Mouse (Mus musculus): Measurements from ENCODE around the gene Mdga2.

Gene Mdga2

GRCm38 (mm10) chr12:67056621-67057020 lies 165.7 kb downstream of the Mdga2 start:
- DNase-seq (ENCODE audit: low spot score), result no peak

- no peak for DNase-seq (ENCODE audit: low spot score)
Observed at GRCm38 (mm10) chr12:67045099-67045750, 177.1 kb downstream of the Mdga2 start.

- DNase-seq (ENCODE audit: low spot score), result no peak
Observed at GRCm38 (mm10) chr12:67041865-67042264, 180.5 kb downstream of the Mdga2 start.

GRCm38 (mm10) chr12:67035509-67036261 lies 186.7 kb downstream of the Mdga2 start:
- DNase-seq (ENCODE audit: low spot score), result no peak

GRCm38 (mm10) chr12:67017192-67017591 lies 205.2 kb downstream of the Mdga2 start:
- DNase-seq (ENCODE audit: low spot score), result no peak

- no peak for DNase-seq (ENCODE audit: low spot score)
Observed at GRCm38 (mm10) chr12:67011368-67011767, 211.0 kb downstream of the Mdga2 start.

GRCm38 (mm10) chr12:67010318-67010717 lies 212.0 kb downstream of the Mdga2 start:
- no peak for DNase-seq (ENCODE audit: low spot score)

GRCm38 (mm10) chr12:67009191-67009590 lies 213.2 kb downstream of the Mdga2 start:
- DNase-seq (ENCODE audit: low spot score), result no peak

GRCm38 (mm10) chr12:66954129-66954528 lies 268.2 kb downstream of the Mdga2 start:
- no peak for DNase-seq (ENCODE audit: low spot score)

- DNase-seq (ENCODE audit: low spot score), result no peak
Observed at GRCm38 (mm10) chr12:66915741-66916140, 306.6 kb downstream of the Mdga2 start.

- no peak for DNase-seq (ENCODE audit: low spot score)
Observed at GRCm38 (mm10) chr12:66899366-66899765, 323.0 kb downstream of the Mdga2 start.

GRCm38 (mm10) chr12:66896790-66897189 lies 325.6 kb downstream of the Mdga2 start:
- no peak for DNase-seq (ENCODE audit: low spot score)

- no peak for DNase-seq (ENCODE audit: low spot score)
Observed at GRCm38 (mm10) chr12:66890296-66890695, 332.1 kb downstream of the Mdga2 start.

- no peak for DNase-seq (ENCODE audit: low spot score)
Observed at GRCm38 (mm10) chr12:66889276-66889675, 333.1 kb downstream of the Mdga2 start.

- DNase-seq (ENCODE audit: low spot score), result no peak
Observed at GRCm38 (mm10) chr12:66888636-66889035, 333.7 kb downstream of the Mdga2 start.

- DNase-seq (ENCODE audit: low spot score), result no peak
Observed at GRCm38 (mm10) chr12:66866199-66866598, 356.1 kb downstream of the Mdga2 start.

- DNase-seq (ENCODE audit: low spot score), result no peak
Observed at GRCm38 (mm10) chr12:66853167-66853566, 369.2 kb downstream of the Mdga2 start.

- no peak for DNase-seq (ENCODE audit: low spot score)
Observed at GRCm38 (mm10) chr12:66840336-66840735, 382.0 kb downstream of the Mdga2 start.

GRCm38 (mm10) chr12:66755653-66756052 lies 466.7 kb downstream of the Mdga2 start:
- no peak for DNase-seq (ENCODE audit: low spot score)

GRCm38 (mm10) chr12:66734536-66734935 lies 487.8 kb downstream of the Mdga2 start:
- no peak for DNase-seq (ENCODE audit: low spot score)

- no peak for DNase-seq (ENCODE audit: low spot score)
Observed at GRCm38 (mm10) chr12:66724474-66724873, 497.9 kb downstream of the Mdga2 start.

GRCm38 (mm10) chr12:66708334-66708733 lies 514.0 kb downstream of the Mdga2 start:
- no peak for DNase-seq (ENCODE audit: low spot score)

GRCm38 (mm10) chr12:66707431-66707830 lies 514.9 kb downstream of the Mdga2 start:
- DNase-seq (ENCODE audit: low spot score), result no peak

GRCm38 (mm10) chr12:66705015-66705414 lies 517.3 kb downstream of the Mdga2 start:
- DNase-seq (ENCODE audit: low spot score), result no peak
